Mouse (Mus musculus) skeletal muscle tissue, adult 2 months (tissue): ENCODE measurements around the gene F11r.

Experiments
- DNase-seq: peaks from one replicate; pipeline ENCODE4 v3.0.0-alpha.2; 2012; ENCODE audit warnings: low read depth, low spot score

F11r gene

GRCm38 (mm10) chr1:171438014-171438670 is 807 bp downstream of the F11r start:
- no peak for DNase-seq

GRCm38 (mm10) chr1:171439072-171439471 is 1.7 kb downstream of the F11r start:
- DNase-seq: no peak

GRCm38 (mm10) chr1:171440025-171440725 is 2.8 kb downstream of the F11r start:
- DNase-seq: peak; percentile 48

GRCm38 (mm10) chr1:171441466-171442412 is 4.4 kb downstream of the F11r start:
- DNase-seq: no peak

GRCm38 (mm10) chr1:171442413-171442760 is 5.1 kb downstream of the F11r start:
- DNase-seq: no peak

GRCm38 (mm10) chr1:171445050-171445449 is 7.7 kb downstream of the F11r start:
- DNase-seq: no peak

GRCm38 (mm10) chr1:171446854-171447253 is 9.5 kb downstream of the F11r start:
- DNase-seq: no peak

GRCm38 (mm10) chr1:171447692-171448091 is 10.4 kb downstream of the F11r start:
- no peak for DNase-seq

- DNase-seq: no peak
Measured at GRCm38 (mm10) chr1:171450062-171450461, 12.7 kb downstream of the F11r start.

- DNase-seq: no peak
Measured at GRCm38 (mm10) chr1:171451001-171451400, 13.7 kb downstream of the F11r start.

- DNase-seq: no peak
Measured at GRCm38 (mm10) chr1:171452522-171452921, 15.2 kb downstream of the F11r start.

- DNase-seq: no peak
Measured at GRCm38 (mm10) chr1:171452923-171453322, 15.6 kb downstream of the F11r start.

GRCm38 (mm10) chr1:171454926-171455325 is 17.6 kb downstream of the F11r start:
- no peak for DNase-seq

- no peak for DNase-seq
Measured at GRCm38 (mm10) chr1:171457568-171457967, 20.2 kb downstream of the F11r start.

- no peak for DNase-seq
Measured at GRCm38 (mm10) chr1:171459791-171460190, 22.5 kb downstream of the F11r start.

- no peak for DNase-seq
Measured at GRCm38 (mm10) chr1:171460551-171461503, 23.5 kb downstream of the F11r start.

- no peak for DNase-seq
Measured at GRCm38 (mm10) chr1:171463133-171463532, 25.8 kb downstream of the F11r start.

GRCm38 (mm10) chr1:171465749-171466412 is 28.5 kb downstream of the F11r start:
- no peak for DNase-seq

- no peak for DNase-seq
Measured at GRCm38 (mm10) chr1:171466565-171466964, 29.2 kb downstream of the F11r start.

- DNase-seq: no peak
Measured at GRCm38 (mm10) chr1:171469678-171470077, 32.3 kb downstream of the F11r start.
